Mouse (Mus musculus): ENCODE measurements around the gene Vasp. TPM values are rescaled to one million over a fixed set of nuclear protein-coding genes. Genes with fewer than 3 reads are reported as not detected.

The Vasp gene
- polyA plus RNA-seq, 1 experiment = 30.8 TPM

DNA sequence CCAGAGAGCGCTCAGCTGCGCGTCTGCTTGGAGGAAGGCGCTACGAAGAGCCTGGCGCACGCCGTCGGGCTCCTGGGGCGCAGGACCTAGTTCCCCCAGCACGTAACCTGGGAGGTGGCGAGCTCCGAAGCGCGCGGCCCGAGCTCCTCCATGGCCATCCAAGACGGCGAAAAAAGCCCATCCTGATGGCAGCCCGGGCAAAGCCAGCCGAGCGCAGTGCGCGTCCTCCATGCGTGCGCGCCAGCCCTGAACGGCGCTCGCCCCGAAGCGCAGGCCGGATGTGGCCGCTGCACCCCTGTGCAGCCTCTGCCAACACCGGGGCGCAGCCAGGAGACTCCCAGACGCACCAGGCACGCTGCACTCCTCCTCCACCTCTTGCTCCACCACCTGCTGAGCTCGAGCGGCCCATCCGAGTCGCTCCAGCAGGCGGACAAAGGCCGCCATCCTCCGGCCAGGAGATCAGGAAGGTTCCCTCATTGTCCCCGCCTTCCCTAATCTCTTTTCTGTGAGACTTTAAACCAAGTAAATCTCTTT, 8.0 kb upstream of the Vasp start, which contains the start of gene Ppm1n:
Gene Ppm1n, minus strand, starts transcription at position 484 of the 534 bp plus-strand sequence.
- TF ChIP-seq POLR2A (IDR thresholded peaks at IDR 0.05; ENCODE audit: borderline replicate concordance, insufficient read depth, low read length) = no peak
- no peak for TF ChIP-seq CTCF (IDR thresholded peaks at IDR 0.05; ENCODE audit: borderline replicate concordance, insufficient read depth, low read depth, low read length)
- no peaks in the 10 kb centered on the region for H3K4me1 ChIP-seq (ENCODE audit: control insufficient read depth, insufficient read depth, low read length)
- no peak within 1 kb of the TSS for H3K27ac ChIP-seq (ENCODE audit: insufficient read depth, low read length)
- H3K4me3 ChIP-seq (replicated peaks; ENCODE audit: insufficient read depth, low read depth, low read length) = peak within 1 kb of the TSS; percentile 11
- 2% methylated on average over 46 of the region's 46 CpGs for WGBS
- DNase-seq = no peak
- H3K27me3 ChIP-seq (ENCODE audit: control insufficient read depth, insufficient read depth, low read length) = no peaks in the 10 kb centered on the region

DNA sequence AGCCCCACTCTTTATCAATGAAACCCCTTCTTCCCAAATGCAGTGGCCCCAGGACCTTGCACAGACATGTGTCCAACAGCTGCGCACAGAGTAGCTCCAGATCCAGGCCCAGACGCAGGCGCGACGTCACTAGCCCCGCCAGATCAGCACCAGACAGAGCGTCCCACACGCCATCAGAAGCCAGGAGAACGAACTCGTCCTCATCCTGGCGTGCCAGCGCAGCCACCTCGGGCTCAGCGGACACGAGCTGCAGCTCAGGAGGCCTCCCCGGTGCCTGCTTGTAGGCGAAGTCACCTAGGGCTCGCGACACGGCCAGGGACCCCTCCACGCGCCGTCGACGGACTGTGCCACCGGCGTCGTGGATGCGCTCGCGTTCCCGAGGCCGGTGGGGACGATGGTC, 7.4 kb upstream of the Vasp start:
- DNase-seq = no peak
- WGBS = 4% methylated on average over 34 of the region's 34 CpGs
- no peaks in the 10 kb centered on the region for H3K4me1 ChIP-seq (ENCODE audit: control insufficient read depth, insufficient read depth, low read length)
- H3K4me3 ChIP-seq (replicated peaks; ENCODE audit: insufficient read depth, low read depth, low read length) = no peak overlapping the region
- no peak overlapping the region for H3K27ac ChIP-seq (ENCODE audit: insufficient read depth, low read length)
- H3K27me3 ChIP-seq (ENCODE audit: control insufficient read depth, insufficient read depth, low read length) = no peaks in the 10 kb centered on the region
- TF ChIP-seq POLR2A (IDR thresholded peaks at IDR 0.05; ENCODE audit: borderline replicate concordance, insufficient read depth, low read length) (no peak), CTCF (IDR thresholded peaks at IDR 0.05; ENCODE audit: borderline replicate concordance, insufficient read depth, low read depth, low read length) (no peak)

DNA sequence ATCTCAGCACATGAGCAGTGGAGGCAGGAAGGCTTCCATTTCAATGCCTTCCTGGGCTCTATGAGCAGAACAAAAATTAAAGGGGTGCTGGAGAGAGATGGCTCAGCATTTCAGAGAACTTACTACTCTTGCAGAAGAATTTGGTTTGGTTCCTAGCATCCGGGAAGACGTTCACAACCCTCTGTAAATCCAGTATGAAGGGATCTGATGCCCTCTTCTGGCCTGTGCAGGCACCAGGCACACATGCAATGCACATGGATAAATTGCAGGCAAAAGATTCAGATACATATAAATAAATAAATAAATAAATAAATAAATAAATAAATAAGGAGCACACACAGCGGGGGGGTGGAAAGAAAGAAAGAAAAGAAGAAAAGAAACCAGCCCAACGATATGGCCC, 4.6 kb upstream of the Vasp start:
- 58% methylated on average over 4 of the region's 4 CpGs for WGBS
- peak; percentile 36; the same call in 1 of the 2 replicates for TF ChIP-seq CTCF (IDR thresholded peaks at IDR 0.05; ENCODE audit: borderline replicate concordance, insufficient read depth, low read depth, low read length)
- TF ChIP-seq POLR2A (IDR thresholded peaks at IDR 0.05; ENCODE audit: borderline replicate concordance, insufficient read depth, low read length) = no peak

DNA sequence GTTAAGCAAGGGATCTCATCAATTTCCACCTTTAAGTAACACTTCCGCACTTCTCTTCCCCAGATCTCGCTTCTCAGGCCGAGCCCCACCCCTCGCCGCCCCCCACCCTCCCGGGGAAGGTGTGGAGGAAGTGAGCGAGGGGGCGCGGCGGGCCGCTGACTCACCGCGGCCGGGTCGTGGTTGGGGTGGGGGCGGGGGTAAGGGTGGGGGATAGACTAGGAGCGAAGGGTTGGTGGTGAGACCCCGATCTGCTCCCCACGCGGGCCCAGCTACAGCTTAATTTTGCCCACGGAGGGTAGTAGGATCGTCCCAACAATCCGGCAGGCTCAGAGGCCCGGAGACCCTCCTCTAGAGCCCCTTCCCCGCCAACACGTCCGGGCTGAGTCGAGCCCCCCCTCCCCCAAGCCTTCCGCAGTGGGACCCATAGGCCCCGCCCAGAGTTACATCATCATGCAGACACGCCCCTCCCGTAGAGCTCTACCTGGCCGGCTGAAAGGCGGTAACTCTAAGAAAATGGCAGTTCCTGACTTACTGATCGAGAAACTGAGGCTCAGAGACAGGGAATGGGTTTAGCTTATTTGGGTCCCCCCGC, 652 bp upstream of the Vasp start:
- TF ChIP-seq CTCF (IDR thresholded peaks at IDR 0.05; ENCODE audit: borderline replicate concordance, insufficient read depth, low read depth, low read length) (no peak), POLR2A (IDR thresholded peaks at IDR 0.05; ENCODE audit: borderline replicate concordance, insufficient read depth, low read length) (no peak)

More for the DNA sequence above, 4.6 kb upstream of the Vasp start:
- H3K27ac ChIP-seq (ENCODE audit: insufficient read depth, low read length) = no peak overlapping the region
- DNase-seq = no peak
- no peaks in the 10 kb centered on the region for H3K4me1 ChIP-seq (ENCODE audit: control insufficient read depth, insufficient read depth, low read length)
- H3K4me3 ChIP-seq (replicated peaks; ENCODE audit: insufficient read depth, low read depth, low read length) = no peak overlapping the region
- no peaks in the 10 kb centered on the region for H3K27me3 ChIP-seq (ENCODE audit: control insufficient read depth, insufficient read depth, low read length)

DNA sequence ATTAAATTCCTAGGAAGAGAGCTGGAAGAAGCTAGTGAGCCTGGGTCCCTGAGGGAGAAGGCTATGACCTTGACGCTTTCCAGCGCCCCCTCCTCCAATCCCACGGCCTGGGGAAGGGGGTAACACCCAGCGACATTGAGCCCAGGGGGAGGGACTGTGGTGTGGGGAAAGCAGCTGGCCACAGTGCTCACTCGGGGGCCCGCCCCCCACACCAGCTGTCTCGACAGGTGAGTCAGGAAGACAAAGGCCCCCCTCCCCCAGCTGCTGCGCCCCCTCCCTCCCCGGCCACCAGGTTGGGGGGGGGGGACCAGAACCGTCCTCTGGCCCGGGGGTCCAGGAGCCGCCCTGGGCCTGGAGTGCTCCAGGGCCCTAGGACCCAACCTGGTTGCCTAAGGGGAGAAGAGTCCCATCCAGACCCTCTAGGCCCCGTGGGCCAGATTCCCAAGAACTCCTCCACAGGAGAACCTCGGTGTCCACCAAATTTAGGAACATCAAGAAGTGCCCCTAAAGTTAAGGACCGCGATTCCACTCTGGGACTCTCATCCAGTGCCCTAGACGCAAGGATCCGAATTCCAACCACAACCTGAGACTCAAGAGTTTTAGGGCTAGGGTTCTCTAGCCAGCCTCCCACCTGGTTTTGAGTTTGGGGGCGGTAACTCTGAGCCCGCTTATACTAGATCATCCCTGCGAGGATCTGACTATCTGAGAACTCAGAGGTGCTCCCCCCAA, 944 bp downstream of the Vasp start:
- Histone ChIP-seq H3K27me3 (ENCODE audit: control insufficient read depth, insufficient read depth, low read length) (no peaks in the 10 kb centered on the region), H3K4me3 (replicated peaks; ENCODE audit: insufficient read depth, low read depth, low read length) (peak overlapping the region; percentile 64), H3K4me1 (ENCODE audit: control insufficient read depth, insufficient read depth, low read length) (peaks cover 23% of the 10 kb centered on the region), H3K27ac (ENCODE audit: insufficient read depth, low read length) (no peak overlapping the region)
- no peak for DNase-seq
- WGBS = 3% methylated on average over 21 of the region's 21 CpGs
- no peak for TF ChIP-seq CTCF (IDR thresholded peaks at IDR 0.05; ENCODE audit: borderline replicate concordance, insufficient read depth, low read depth, low read length)
- no peak for TF ChIP-seq POLR2A (IDR thresholded peaks at IDR 0.05; ENCODE audit: borderline replicate concordance, insufficient read depth, low read length)

More for the DNA sequence above, 652 bp upstream of the Vasp start:
- peaks cover 7% of the 10 kb centered on the region for H3K4me1 ChIP-seq (ENCODE audit: control insufficient read depth, insufficient read depth, low read length)
- peak; percentile 71 to 75 for DNase-seq
- no peaks in the 10 kb centered on the region for H3K27me3 ChIP-seq (ENCODE audit: control insufficient read depth, insufficient read depth, low read length)
- under 1% methylated on average over 36 of the region's 36 CpGs for WGBS
- H3K4me3 ChIP-seq (replicated peaks; ENCODE audit: insufficient read depth, low read depth, low read length) = peak overlapping the region; percentile 64
- peak overlapping the region; percentile 12; the same call in 1 of the 2 replicates for H3K27ac ChIP-seq (ENCODE audit: insufficient read depth, low read length)

DNA sequence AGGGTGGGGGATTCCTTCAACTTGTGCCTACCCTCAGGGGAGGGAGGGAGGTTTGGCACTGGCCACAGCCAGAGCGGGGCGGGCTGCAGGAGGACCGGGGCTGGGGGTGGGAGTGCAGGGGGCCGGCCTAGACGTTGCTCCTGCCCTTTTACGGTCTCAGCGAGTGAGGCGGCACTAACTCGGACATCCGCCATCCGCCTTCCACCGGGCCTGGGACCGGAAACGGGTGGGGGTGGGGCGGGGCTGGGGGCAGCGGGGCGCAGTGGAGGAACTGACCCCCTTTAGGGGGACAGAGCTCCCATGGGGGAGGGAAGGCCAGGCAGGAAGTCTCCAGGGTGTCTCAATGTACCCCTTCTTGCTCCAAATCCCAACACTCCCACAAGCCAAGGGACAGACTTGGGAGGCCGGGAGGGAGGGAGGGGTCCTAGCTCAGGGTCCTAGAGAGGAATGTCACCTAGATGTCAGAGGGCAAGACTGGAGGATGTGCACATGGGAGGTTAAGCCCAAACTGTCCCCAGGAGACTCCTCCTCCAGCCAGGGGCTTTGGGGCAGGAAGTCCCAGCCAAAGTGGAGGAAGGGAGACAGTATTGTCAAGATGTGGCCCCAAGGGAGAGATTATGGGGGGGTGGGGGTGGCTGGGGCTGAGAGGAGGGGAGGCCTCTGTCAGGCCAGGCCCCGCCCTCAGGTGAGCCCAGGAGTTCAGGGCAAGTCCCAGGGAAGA, 1.7 kb downstream of the Vasp start:
- Histone ChIP-seq H3K27ac (ENCODE audit: insufficient read depth, low read length) (peak overlapping the region; percentile 37; the same call in 1 of the 2 replicates), H3K4me3 (replicated peaks; ENCODE audit: insufficient read depth, low read depth, low read length) (peak overlapping the region; percentile 58), H3K27me3 (ENCODE audit: control insufficient read depth, insufficient read depth, low read length) (no peaks in the 10 kb centered on the region), H3K4me1 (ENCODE audit: control insufficient read depth, insufficient read depth, low read length) (peaks cover 31% of the 10 kb centered on the region)
- no peak for TF ChIP-seq CTCF (IDR thresholded peaks at IDR 0.05; ENCODE audit: borderline replicate concordance, insufficient read depth, low read depth, low read length)
- DNase-seq = no peak
- 5% methylated on average over 12 of the region's 19 CpGs for WGBS

DNA sequence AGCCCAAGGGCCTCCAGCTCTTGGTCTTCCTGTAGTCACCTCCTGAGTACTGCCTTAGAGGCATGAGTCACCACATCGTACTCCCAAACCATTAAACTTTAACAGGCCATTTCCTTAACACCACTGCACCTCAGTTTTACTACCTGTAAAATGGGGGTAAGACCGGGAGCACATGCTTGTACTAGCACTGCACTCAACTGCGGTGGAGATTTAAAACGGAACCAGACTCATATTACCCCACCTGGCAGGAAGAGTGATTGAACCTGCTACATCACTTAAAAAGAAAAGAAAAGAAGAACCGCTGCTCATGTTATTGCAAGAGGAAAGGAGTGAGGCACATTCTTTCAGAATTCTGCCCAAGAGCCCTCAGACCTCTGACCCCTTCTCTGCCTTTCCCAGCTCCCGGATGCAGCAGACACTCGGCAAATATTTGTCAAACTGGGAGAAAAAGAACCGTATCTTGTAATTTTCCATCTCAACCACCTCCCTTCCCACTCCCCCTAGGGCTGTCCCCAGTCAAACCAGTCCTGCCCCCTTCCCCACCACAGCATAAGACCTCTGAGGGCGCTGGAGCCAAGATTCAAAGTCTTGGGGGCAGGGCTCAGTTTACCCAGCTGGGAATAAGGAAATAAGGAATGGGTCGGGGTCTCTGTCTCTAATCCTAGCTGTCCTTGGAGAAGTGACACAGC, 2.5 kb downstream of the Vasp start:
- Histone ChIP-seq H3K4me3 (replicated peaks; ENCODE audit: insufficient read depth, low read depth, low read length) (peak overlapping the region; percentile 58), H3K4me1 (ENCODE audit: control insufficient read depth, insufficient read depth, low read length) (peaks cover 37% of the 10 kb centered on the region), H3K27me3 (ENCODE audit: control insufficient read depth, insufficient read depth, low read length) (no peaks in the 10 kb centered on the region), H3K27ac (ENCODE audit: insufficient read depth, low read length) (peak overlapping the region; percentile 37; the same call in 1 of the 2 replicates)
- no peak for DNase-seq
- 62% methylated on average over 10 of the region's 10 CpGs for WGBS
- no peak for TF ChIP-seq POLR2A (IDR thresholded peaks at IDR 0.05; ENCODE audit: borderline replicate concordance, insufficient read depth, low read length)
- TF ChIP-seq CTCF (IDR thresholded peaks at IDR 0.05; ENCODE audit: borderline replicate concordance, insufficient read depth, low read depth, low read length) = no peak

Data from cerebellum, adult 2 months (tissue).